Mouse (Mus musculus) thymus, postnatal 10 days (tissue): ENCODE measurements around the gene Olfr1423.
"Not testable (repeated sequence)": the region's sequence is repeated elsewhere in the genome, so short reads cannot be mapped to it uniquely, and the experiment has no call there.

ENCODE experiments used
- DNase-seq, 2 experiments: peaks; one replicate each; pipeline ENCODE4 v3.0.0; 2021; ENCODE audit warnings: low spot score in 2 of 2

Gene Olfr1423

GRCm38 (mm10) chr19:12007105-12007931 lies 33.8 kb downstream of the Olfr1423 start:
- peak in 1 of 2 experiments; percentile 16 for DNase-seq

- peak; percentile 35 to 45 for DNase-seq
These were observed 34.7 kb downstream of the Olfr1423 start for GRCm38 (mm10) chr19:12006361-12006947.

DNA sequence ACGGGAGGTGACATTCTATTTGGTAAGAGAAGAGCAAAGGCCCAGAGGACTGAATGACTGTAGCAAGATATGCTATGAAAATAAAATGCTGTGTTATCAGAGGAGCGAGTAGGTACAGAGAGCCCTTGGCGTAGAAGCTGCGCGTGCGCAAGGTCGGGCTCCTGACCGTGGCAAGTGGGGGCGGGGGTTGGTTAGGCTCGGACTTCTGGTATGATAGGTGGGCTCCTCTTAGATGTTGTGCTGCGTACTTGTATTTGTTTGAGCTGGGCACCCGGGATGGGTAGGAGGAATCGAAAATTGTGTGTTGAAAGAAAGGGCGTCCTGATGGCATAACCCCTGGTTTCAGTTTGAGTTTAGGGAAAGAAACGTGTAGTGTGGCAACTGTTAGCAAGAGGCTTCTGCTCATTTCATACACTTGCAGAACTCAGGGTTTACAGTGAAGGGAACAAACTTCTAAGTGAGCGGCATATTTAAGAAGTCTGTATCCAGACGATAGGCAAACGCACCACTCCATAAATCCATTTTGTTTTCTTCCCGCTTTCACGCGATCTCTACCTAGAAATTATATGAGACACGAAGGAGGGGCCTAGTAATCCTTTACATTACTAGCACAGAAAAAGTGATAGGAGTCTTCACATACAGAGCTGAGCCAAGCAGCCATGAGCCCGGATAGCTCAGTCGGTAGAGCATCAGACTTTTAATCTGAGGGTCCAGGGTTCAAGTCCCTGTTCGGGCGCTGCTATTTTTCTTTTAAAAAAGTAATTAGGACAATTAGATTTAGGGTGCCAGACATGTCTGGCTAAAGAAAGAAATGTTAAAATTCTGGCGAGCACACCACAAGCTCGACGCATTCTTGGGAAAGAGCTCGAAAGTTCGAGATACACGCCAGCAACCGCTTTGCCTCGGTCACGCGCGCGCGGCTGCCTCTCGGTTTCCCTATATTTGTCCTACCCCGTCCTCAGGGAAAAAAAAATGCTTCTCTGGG lies 35.4 kb downstream of the Olfr1423 start:
- DNase-seq: peak; percentile 80 to 92

DNA sequence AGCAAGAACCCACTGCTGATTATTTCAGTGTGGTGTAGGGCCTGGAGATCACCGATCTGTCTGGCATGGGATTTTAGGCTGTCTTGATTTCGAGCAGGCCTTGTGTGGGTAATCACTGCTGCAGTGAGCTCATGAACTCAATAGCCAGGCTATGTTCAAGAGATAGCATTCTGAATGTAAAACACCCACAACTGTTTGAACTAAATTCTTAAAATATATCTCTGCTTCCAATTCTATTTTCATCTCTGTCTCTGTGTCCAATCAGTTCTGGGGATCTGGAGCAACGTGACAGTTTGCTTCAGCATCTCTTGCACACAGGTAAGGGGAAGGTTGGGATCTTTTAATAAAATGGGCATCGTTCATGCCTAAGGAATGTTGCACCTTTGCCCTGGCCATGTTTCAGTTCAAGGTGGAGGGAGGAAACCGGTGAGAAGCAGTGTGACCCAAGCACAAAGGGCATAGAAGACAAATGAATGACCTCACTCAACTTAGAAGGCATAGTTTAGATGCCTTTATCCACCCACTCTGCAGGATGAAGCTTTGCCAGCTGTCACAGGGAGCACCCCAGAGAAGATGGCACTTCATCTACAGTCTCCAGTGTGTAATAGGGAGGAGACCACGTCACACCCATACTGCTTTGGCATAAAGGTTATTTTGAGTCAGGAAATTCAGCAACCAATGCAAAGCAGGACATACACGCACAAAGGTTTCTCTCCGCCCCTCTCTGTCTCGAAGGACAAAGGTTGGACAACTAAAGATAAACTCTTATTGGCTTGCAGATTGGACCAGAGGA lies 36.7 kb downstream of the Olfr1423 start:
- DNase-seq: no peak

GRCm38 (mm10) chr19:12003568-12003967 lies 37.5 kb downstream of the Olfr1423 start:
- no peak for DNase-seq

DNA sequence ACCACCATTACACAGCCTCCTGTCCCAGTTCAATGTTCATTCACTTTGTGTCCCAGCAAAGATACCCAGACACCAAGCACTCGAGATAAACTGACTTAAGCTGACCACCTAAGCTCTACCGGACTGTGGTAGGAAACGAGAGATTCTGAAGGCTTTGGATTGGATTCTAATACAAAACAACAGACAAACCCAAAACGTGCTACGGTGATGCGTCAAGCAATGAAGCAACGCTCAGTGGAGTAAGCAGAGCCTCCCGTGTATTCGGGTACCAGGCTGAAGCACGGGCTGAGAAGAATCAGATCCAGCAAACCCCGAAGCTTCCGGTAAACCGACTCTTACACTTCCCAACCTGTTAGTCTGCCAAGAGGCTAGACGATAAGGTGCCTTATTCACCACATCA lies 38.3 kb downstream of the Olfr1423 start:
- no peak for DNase-seq

GRCm38 (mm10) chr19:12002125-12002524 lies 39.0 kb downstream of the Olfr1423 start:
- DNase-seq: peak; percentile 50 to 70

- no peak for DNase-seq
These were observed 39.4 kb downstream of the Olfr1423 start for GRCm38 (mm10) chr19:12001686-12002085.

DNA sequence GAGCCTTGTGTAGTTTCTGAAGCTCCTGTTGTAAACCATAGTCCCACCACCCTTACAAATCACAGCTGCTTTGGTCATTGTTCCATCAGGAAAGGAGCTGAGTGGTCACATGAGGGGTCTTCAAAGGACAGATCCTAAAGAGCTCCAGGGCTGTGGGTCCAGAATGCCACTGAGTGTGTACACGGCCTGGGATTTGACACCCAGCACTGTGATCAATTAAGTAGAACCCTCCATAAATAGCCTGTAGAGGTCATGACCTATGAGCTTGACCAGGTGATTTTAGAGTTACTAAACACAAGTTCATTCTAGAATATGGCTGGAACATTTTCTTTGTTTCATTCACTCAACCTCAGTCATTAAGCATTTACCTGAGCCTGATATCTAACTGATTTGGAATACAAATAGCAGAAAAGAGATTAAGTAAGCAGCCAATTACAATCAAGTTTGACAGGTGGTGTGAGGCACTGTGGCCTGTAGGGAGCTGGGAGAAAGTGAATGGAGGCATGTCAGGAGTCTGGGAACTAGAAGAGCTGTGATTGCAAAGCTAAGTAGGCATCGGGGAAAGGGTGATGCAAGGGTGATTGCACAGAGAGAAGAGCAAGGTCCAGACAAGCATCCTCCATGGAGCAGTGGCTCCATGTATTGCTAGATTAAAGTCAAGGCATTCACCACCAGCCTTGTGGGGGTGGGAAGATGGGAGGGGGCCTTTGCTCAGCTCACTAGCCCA lies 45.2 kb downstream of the Olfr1423 start:
- no peak for DNase-seq

DNA sequence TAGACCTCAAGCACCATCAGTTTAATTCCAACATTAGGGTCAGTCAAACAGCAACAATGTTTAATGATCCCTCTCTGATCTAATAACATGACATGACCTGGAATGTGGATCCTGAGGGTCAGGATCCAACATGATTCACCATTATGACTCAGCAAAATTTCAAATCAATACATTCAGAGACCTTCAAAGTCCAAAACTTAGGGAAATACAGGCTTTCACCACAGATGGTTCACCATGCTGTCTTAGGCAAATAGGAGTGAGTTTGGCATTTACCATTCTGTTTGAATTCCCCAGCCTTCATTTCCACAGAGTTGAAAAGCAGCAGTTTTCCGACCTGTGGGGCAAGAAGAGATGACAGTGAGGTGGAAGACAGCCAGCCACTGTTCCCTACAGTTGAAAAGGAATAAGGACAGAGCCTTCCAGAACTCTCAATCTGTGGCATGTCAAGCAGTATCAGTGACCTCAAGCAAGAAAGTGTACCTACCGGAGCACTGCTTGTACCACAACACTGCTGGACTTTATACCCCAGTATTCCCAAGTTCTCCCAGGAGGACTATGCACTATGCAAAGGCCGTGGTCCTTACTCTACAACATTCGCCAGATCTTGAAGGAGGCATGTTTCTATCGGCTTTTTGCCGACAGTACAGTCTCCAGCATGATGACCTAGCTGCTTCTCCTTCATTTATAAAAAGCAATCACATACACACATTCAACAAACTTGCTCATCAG lies 46.2 kb downstream of the Olfr1423 start:
- no peak for DNase-seq

GRCm38 (mm10) chr19:11992441-11993029 lies 48.6 kb downstream of the Olfr1423 start:
- no peak for DNase-seq

DNA sequence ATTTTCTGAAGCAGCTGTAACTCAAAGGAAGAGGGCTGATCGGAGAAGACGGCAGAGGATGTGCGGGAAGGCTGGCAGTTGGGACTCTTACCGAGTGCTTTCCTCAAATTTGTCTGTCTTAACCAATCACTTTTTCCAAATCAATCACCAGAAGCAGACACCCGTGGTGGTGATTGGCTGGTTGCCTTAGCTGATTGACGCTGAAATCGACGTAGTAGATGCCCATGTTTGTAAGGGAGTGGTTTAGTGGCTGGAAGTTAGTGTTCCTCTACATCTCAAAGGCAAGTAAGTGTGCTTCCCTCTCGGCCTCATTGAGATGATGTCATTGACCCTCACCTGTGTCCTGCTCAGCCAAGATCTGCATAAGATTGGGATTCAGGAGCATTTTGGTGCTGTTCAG lies 49.1 kb downstream of the Olfr1423 start:
- no peak for DNase-seq

DNA sequence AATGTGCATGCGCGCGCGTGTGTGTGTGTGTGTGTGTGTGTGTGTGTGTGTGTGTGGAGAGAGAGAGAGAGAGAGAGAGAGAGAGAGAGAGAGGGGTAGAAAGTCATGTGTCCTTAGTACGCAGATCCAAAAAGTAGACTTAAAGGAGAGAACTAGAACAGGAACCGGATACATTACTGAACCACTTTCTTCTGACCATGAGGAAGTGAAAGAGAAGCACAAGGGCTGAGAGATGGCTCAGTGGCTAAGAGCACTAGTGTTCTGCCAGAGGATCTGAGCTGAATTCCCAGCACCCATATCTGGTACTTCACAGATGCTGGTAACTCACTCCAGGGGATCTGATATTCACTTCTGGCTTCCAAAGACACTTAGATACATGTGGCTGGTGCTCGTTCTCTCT lies 51.8 kb downstream of the Olfr1423 start:
- no peak for DNase-seq

- DNase-seq: no peak
These were observed 53.3 kb downstream of the Olfr1423 start for GRCm38 (mm10) chr19:11987841-11988240.

DNA sequence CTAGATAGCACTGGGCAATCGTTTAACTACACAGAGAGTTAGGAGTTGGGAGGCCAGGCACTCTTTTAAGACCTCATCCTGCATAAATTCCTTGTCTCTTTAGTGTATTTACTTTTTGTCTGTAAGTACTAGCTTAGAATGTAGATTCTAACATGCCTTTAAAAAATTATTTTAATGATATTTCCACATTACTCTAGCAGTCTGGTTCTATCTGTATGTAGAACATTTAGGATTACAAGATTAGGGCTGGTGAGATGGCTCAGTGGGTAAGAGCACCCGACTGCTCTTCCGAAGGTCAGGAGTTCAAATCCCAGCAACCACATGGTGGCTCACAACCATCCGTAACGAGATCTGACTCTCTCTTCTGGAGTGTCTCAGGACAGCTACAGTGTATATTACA lies 56.5 kb downstream of the Olfr1423 start:
- not testable (repeated sequence) for DNase-seq
